Mouse (Mus musculus) liver, embryonic 12.5 days (tissue): ENCODE measurements around the gene 9130023H24Rik. TPM values are rescaled to one million over a fixed set of nuclear protein-coding genes. Genes with fewer than 3 reads are reported as not detected.
A peak's percentile ranks its signal among the peaks of the same experiment; 100 is the strongest.

Experiments
- ATAC-seq: fragments of 200-750 bp; cut with Nextera tagmentation; 2 replicates; pipeline ENCODE4 v1.8.0; 2017; ENCODE audit warnings: moderate number of reproducible peaks, mild to moderate bottlenecking, moderate library complexity
- H3K27ac ChIP-seq: fragments of 300-500 bp; sonication (generic); 2 replicates; pipeline ENCODE4 v1.5.1; 2016; ENCODE audit warnings: mild to moderate bottlenecking
- H3K27me3 ChIP-seq: fragments of 300-500 bp; sonication (generic); replicated peaks from 2 replicates; pipeline ENCODE4 v1.6.1; 2016; ENCODE audit warnings: mild to moderate bottlenecking, moderate library complexity
- H3K36me3 ChIP-seq: fragments of 300-500 bp; sonication (generic); 2 replicates; pipeline ENCODE4 v1.6.1; 2016; ENCODE audit warnings: mild to moderate bottlenecking, moderate library complexity
- H3K4me1 ChIP-seq: fragments of 300-500 bp; sonication (generic); 2 replicates; pipeline ENCODE4 v1.6.1; 2016
- H3K4me2 ChIP-seq: fragments of 300-500 bp; sonication (generic); 2 replicates; pipeline ENCODE4 v1.6.1; 2016; ENCODE audit warnings: mild to moderate bottlenecking, moderate library complexity
- H3K4me3 ChIP-seq: fragments of 300-500 bp; sonication (generic); 2 replicates; pipeline ENCODE4 v1.5.1; 2016; ENCODE audit warnings: mild to moderate bottlenecking, moderate library complexity
- H3K9ac ChIP-seq: fragments of 300-500 bp; sonication (generic); 2 replicates; pipeline ENCODE4 v1.6.1; 2016; ENCODE audit warnings: mild to moderate bottlenecking, moderate library complexity
- H3K9me3 ChIP-seq: fragments of 300-500 bp; sonication (generic); replicated peaks from 2 replicates; pipeline ENCODE4 v1.6.1; 2016; ENCODE audit warnings: mild to moderate bottlenecking, moderate library complexity
- WGBS: fragments of 180-500 bp; shearing (Covaris S2); methylation state at CpG from one replicate; pipeline ENCODE4 v1.1.7; 2016; ENCODE audit not compliant: insufficient replicate concordance; 5-methylcytosine and 5-hydroxymethylcytosine counted together
- polyA plus RNA-seq: library from polyadenylated mRNA; unstranded; fragments of >200 nt; fragmentation: Nextera tagmentation; extraction: Ambion mirVana; gene quantifications from 2 replicates; pipeline ENCODE4 v1.2.1, GENCODE M21; 2016

The 9130023H24Rik gene
- polyA plus RNA-seq, 1 experiment from 2014 or later: 3.1 TPM

DNA sequence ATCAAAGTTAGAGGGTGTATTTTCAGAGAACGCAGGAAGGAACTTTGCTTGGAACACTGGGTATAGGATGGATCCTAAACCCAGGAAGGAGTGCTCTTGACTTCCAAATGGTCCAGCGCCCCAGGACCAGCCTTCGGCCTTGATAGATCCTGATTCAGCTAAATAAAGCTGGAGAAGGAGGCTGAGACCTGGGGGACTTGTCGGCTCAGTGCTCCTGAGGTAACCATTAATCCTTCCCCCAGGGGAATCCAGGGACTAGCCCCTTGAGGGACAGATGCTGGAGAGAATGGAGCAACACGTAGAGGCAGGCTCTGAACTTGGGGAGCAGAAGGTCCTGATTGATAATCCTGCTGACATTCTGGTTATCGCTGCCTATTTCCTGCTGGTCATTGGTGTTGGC, 27.6 kb upstream of the 9130023H24Rik start, which contains the start of gene Slc5a2:
Gene Slc5a2 (plus strand): TSS at position 247 of the 400 bp plus-strand sequence.
- Histone ChIP-seq H3K27ac (no peak within 1 kb of the TSS), H3K9me3 (no peaks in the 10 kb centered on the region), H3K4me3 (no peak within 1 kb of the TSS), H3K36me3 (no peaks in the 10 kb centered on the region), H3K9ac (no peak within 1 kb of the TSS), H3K4me2 (no peak within 1 kb of the TSS), H3K4me1 (peaks cover 16% of the 10 kb centered on the region), H3K27me3 (peaks cover 57% of the 10 kb centered on the region)
- ATAC-seq: no peak
- 67% methylated on average over 6 of the region's 6 CpGs for WGBS

DNA sequence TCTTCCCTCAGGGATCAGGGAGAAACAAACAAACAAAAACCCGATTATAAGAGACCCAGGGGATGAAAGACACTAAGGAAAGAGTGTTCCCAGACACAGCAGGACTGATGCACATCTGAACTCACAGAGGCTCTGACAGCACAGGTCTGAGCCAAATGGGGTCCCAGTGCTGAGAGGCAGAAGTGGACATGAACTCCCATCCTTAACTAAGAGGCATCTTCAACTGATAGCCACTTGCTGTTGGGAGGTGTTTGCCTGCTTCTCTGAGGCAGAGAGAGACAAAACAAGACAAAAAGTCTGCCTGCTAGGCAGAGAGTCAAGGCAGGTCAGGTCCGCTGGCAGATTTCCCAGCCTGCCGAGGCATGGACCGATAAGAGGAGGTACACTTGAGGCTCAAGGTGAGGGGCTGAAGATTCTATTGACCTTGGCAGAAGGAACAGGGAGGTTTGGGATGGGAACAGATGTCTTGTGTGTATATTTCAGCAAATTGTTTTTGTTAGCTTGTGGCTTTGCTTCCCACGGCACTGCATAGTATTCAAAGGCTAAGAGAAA, 19.0 kb upstream of the 9130023H24Rik start:
- no peak for ATAC-seq
- H3K27me3 ChIP-seq: peaks cover 66% of the 10 kb centered on the region
- H3K9me3 ChIP-seq: no peaks in the 10 kb centered on the region
- no peak overlapping the region for H3K4me3 ChIP-seq
- no peak overlapping the region for H3K4me2 ChIP-seq
- H3K36me3 ChIP-seq: peaks cover 7% of the 10 kb centered on the region; the same call in 1 of the 2 replicates
- no peak overlapping the region for H3K9ac ChIP-seq
- H3K4me1 ChIP-seq: peaks cover 13% of the 10 kb centered on the region
- 59% methylated on average over 5 of the region's 5 CpGs for WGBS
- no peak overlapping the region for H3K27ac ChIP-seq

DNA sequence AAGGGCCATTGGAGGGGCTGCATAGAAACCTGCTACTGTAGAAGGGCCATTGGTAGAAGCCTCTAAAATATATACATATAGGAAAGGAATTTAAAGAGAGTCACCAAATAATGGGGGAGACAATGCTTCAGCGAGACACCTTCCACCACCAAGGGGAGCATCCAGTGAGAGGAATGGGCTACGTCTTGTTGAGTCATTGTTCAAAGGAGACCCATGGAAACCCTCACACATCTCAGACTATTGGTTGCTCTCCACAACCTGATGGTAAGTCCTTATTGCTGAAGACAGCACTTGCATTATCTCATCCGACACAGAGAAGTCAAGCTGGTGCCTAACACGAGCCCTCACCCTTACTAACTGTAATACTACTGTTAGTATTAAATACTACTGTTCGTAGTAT, 17.9 kb upstream of the 9130023H24Rik start:
- Histone ChIP-seq H3K27ac (no peak overlapping the region), H3K9me3 (no peaks in the 10 kb centered on the region), H3K4me1 (peaks cover 13% of the 10 kb centered on the region), H3K27me3 (peaks cover 72% of the 10 kb centered on the region), H3K4me3 (no peak overlapping the region), H3K4me2 (no peak overlapping the region), H3K36me3 (peaks cover 7% of the 10 kb centered on the region; the same call in 1 of the 2 replicates), H3K9ac (no peak overlapping the region)
- whole genome bisulfite sequencing: 71% methylated on average over 5 of the region's 5 CpGs
- no peak for ATAC-seq

DNA sequence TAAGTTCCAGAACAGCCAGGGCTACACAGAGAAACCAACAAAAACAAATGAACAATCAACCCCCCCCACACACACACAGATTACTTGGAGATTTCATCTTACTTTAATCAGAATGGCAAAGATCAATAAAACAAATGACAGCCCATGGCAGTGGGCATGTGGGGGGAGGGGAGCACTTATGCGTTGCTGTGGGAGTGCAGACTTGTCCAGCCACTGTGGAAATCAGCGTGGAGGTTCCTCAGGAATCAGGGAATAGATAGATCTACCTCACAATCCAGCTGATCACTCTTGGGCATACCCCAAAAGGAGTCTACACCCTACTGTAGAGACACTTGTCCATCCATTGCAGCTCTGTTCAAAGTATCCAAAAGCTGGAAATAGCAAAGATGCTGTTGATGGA, 17.1 kb upstream of the 9130023H24Rik start:
- Histone ChIP-seq H3K27me3 (peaks cover 73% of the 10 kb centered on the region), H3K36me3 (peaks cover 11% of the 10 kb centered on the region; the same call in 1 of the 2 replicates), H3K4me2 (no peak overlapping the region), H3K9me3 (no peaks in the 10 kb centered on the region), H3K27ac (no peak overlapping the region), H3K9ac (no peak overlapping the region), H3K4me3 (no peak overlapping the region), H3K4me1 (peaks cover 16% of the 10 kb centered on the region)
- 48% methylated on average over 2 of the region's 2 CpGs for WGBS
- no peak for ATAC-seq

DNA sequence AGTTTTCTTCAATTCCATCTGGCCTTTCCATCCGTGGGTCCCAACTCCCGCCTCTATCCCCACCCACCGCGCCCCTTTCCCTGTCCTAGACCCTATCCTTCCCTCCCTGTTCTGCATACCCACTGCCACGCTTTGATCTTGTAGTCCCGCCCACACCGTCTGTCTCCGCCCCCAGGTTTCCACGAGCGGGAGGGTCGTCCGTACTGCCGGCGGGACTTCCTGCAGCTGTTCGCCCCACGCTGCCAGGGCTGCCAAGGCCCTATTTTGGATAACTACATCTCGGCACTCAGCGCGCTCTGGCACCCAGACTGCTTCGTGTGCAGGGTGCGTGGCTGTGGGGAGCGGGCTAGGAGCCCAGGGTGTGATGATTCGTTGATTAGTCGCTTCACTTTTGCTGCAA, 14.8 kb upstream of the 9130023H24Rik start:
- Histone ChIP-seq H3K4me3 (no peak overlapping the region), H3K27ac (no peak overlapping the region), H3K36me3 (peaks cover 12% of the 10 kb centered on the region; the same call in 1 of the 2 replicates), H3K4me2 (peak overlapping the region; percentile 43), H3K27me3 (peaks cover 62% of the 10 kb centered on the region), H3K9ac (no peak overlapping the region), H3K9me3 (no peaks in the 10 kb centered on the region), H3K4me1 (peaks cover 18% of the 10 kb centered on the region)
- 27% methylated on average over 24 of the region's 24 CpGs for WGBS
- no peak for ATAC-seq

DNA sequence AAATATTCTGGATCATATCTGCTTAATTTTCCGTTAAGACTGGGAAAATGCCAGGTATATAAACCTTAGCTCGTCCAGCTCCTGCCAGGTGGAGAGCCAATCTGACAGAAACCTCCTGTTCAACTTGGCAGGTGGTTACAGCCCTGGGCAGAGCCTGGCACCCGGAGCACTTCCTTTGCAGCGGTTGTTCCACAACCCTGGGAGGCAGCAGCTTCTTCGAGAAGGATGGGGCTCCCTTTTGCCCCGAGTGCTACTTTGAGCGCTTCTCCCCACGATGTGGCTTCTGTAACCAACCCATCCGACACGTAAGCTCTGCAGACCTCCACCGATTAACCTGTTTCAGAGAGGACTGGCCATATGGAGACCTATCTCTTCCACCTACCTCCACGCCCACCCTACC, 14.1 kb upstream of the 9130023H24Rik start:
- Histone ChIP-seq H3K36me3 (peaks cover 12% of the 10 kb centered on the region; the same call in 1 of the 2 replicates), H3K27ac (no peak overlapping the region), H3K9ac (no peak overlapping the region), H3K4me3 (no peak overlapping the region), H3K9me3 (no peaks in the 10 kb centered on the region), H3K4me1 (peaks cover 24% of the 10 kb centered on the region), H3K4me2 (no peak overlapping the region), H3K27me3 (peaks cover 55% of the 10 kb centered on the region)
- no peak for ATAC-seq
- 67% methylated on average over 12 of the region's 12 CpGs for WGBS

DNA sequence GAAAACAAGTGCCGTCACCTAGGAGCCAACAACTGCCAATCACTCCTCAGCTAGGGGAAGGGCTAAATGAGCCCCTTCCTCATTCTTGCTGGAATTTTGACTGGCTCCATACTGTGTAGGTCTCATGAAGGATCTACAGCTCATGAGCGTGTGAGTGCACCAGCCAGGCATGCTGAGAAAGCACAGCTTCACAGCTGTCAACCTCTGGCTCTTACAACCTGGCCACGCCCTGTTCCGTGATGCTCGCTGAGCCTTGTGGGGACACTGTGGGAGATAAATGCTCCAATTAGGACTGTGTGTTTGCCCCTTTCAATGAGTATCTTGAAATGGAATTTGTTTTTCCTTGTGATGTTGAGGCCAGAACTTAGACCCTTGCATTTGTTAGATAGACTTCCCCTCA, 12.2 kb upstream of the 9130023H24Rik start:
- peaks cover 58% of the 10 kb centered on the region for H3K27me3 ChIP-seq
- no peaks in the 10 kb centered on the region for H3K9me3 ChIP-seq
- no peak overlapping the region for H3K4me3 ChIP-seq
- H3K36me3 ChIP-seq: peaks cover 15% of the 10 kb centered on the region
- WGBS: 57% methylated on average over 5 of the region's 5 CpGs
- no peak overlapping the region for H3K9ac ChIP-seq
- H3K27ac ChIP-seq: no peak overlapping the region
- H3K4me2 ChIP-seq: no peak overlapping the region
- H3K4me1 ChIP-seq: peaks cover 35% of the 10 kb centered on the region
- ATAC-seq: no peak

DNA sequence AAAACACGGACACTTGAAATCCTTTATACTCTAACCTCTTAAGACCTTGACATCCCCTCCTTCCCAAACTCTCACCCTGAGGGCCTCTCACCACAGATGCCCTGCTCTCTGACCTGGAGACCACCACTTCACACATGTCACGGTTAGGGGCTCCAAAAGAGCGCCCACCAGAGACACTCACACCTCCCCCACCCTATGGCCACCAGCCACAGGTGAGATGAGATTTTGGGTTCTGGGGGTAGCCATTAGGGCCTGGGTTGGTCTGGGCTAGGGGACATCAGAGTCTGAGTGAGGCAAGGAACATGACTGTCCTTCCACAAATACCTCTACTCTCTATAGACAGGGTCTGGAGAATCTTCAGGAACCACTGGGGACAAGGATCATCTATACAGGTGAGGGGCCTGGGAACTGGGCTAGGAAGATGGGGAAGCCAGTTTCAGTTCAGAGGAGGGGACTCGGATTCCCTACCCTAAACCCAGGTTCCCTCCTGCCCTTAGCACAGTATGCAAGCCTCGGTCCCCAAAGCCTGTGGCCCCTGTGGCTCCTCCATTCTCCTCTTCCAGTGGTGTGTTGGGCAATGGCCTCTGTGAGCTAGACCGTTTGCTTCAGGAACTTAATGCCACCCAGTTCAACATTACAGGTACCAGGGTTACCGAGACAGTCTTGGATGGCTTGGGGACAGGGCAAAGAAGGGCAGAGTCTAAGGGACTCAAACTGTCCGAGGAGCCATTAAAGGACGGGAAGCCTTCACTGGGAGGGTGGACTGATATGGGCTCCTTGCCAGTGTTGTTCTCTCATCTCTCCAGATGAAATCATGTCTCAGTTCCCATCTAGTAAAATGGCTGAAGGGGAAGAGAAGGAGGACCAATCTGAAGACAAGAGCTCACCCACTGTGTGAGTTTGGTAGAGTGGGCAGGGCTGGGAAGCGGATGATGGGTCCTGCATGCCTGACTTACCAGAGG, 10.5 kb upstream of the 9130023H24Rik start:
- no peaks in the 10 kb centered on the region for H3K9me3 ChIP-seq
- peaks cover 35% of the 10 kb centered on the region for H3K4me1 ChIP-seq
- peaks cover 24% of the 10 kb centered on the region for H3K36me3 ChIP-seq
- no peak overlapping the region for H3K27ac ChIP-seq
- 78% methylated on average over 10 of the region's 10 CpGs for WGBS
- H3K27me3 ChIP-seq: peaks cover 49% of the 10 kb centered on the region
- H3K9ac ChIP-seq: no peak overlapping the region
- ATAC-seq: no peak
- H3K4me2 ChIP-seq: peak overlapping the region; percentile 78
- H3K4me3 ChIP-seq: no peak overlapping the region

DNA sequence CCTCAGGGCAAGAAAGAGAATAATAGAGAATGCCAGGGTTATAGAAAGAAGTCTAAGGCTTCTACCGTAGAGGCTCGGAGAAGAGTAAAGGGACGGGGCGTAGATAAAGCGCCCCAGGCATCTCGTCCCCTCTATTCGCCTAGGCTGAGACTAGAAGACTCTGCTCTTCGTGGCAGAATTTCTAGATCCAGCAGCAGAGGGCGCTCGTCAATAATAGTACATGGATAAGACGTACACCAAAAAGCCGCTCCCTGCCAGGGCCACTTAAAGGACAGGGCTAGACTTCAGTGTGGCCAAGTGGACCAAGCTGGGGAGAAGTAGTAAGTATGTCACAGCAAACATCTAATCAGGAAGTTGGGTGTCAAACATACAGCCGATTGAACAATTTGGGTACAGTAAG, 9.6 kb upstream of the 9130023H24Rik start:
- 2% methylated on average over 13 of the region's 13 CpGs for WGBS
- H3K4me2 ChIP-seq: peak overlapping the region; percentile 78
- H3K27me3 ChIP-seq: peaks cover 39% of the 10 kb centered on the region
- peak; percentile 84 for ATAC-seq
- no peaks in the 10 kb centered on the region for H3K9me3 ChIP-seq
- peaks cover 29% of the 10 kb centered on the region for H3K36me3 ChIP-seq
- H3K4me1 ChIP-seq: peaks cover 31% of the 10 kb centered on the region
- peak overlapping the region; percentile 63 for H3K27ac ChIP-seq
- H3K9ac ChIP-seq: peak overlapping the region; percentile 72
- H3K4me3 ChIP-seq: peak overlapping the region; percentile 59

DNA sequence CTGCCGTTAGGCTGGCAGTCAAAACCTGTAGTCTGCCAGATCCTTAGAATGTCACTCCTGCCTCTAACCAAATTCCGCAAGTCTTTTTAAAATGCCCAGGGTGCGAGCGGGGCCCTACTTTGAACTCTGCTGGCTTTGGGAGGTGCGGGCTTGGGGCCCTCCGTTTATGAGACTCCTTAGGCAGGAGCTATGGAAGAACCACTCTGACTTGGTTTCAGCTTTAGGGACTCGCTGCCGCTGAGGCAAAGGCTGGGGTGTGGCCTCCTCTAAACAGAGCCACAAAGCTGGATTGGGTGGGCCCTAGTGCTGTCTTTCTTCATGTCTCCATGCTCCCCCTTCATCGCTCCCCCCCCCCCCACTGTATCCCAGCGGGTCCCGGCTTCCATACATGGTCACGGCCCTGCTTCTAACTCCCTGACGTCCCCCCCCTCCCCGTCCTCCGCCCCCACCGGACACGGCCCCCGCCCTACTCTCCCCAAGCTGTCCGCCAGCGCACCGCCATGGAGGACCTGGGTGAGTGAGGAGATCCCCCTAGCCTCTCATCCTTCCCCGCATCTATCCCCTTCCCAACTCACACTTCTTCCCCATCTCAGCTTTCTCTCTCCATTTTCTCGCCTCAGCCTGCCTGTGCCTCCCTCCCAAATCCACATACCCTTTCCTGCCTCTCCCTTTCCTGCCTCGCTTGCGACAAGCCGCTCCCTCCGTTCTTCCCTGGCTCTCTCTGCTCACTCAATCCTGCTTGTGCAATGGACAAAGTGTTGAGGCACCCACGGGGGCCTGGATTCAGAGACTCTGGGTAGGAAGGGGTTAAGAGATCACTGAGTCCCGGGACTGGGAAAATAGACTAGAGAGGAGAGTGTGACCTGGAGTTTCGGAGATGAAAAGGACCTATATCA, 8.9 kb upstream of the 9130023H24Rik start, which contains the start of gene Tgfb1i1:
Gene Tgfb1i1 (plus strand): TSS at position 317 of the 896 bp plus-strand sequence.
- 9% methylated on average over 29 of the region's 30 CpGs for WGBS
- Histone ChIP-seq H3K27ac (peak within 1 kb of the TSS; percentile 63), H3K4me1 (peaks cover 26% of the 10 kb centered on the region), H3K9me3 (no peaks in the 10 kb centered on the region), H3K36me3 (peaks cover 36% of the 10 kb centered on the region), H3K27me3 (peaks cover 32% of the 10 kb centered on the region), H3K4me2 (peak within 1 kb of the TSS; percentile 78), H3K4me3 (peak within 1 kb of the TSS; percentile 59), H3K9ac (peak within 1 kb of the TSS; percentile 72)
- ATAC-seq: peak; percentile 58

DNA sequence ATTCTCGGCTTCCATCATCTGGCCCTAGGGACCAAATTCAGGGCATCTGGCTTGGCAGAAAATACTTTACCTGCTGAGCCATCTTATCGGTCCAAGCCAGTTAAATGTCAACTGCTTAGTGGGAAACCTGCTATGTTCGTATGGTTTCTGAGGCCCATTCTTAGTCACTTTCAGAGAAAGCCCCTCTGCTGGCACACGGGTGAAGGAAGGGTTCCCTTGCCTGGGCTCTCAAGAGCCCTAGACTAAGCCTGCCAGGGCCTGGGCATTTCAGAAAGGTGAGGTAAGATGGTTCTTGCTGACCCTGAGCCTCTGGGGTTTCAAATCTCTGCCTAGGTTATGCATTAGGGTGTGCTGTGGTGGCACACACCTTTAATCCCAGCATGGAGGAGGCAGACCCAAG, 7.7 kb upstream of the 9130023H24Rik start:
- H3K9ac ChIP-seq: no peak overlapping the region
- H3K4me3 ChIP-seq: no peak overlapping the region
- peaks cover 48% of the 10 kb centered on the region for H3K36me3 ChIP-seq
- no peak overlapping the region for H3K4me2 ChIP-seq
- H3K27me3 ChIP-seq: peaks cover 23% of the 10 kb centered on the region; the same call in 1 of the 2 replicates
- WGBS: 82% methylated on average over 4 of the region's 4 CpGs
- no peak for ATAC-seq
- no peak overlapping the region for H3K27ac ChIP-seq
- H3K4me1 ChIP-seq: peaks cover 30% of the 10 kb centered on the region
- H3K9me3 ChIP-seq: no peaks in the 10 kb centered on the region
